Mouse (Mus musculus): ENCODE measurements around the gene Olfr1028.

The Olfr1028 gene

GRCm38 (mm10) chr2:85950137-85950536, at the start of gene Olfr1028:
Gene Olfr1028, plus strand, starts transcription at chr2:85950437.
- DNase-seq (ENCODE audit: low spot score) = no peak

- no peak for DNase-seq (ENCODE audit: low spot score)
Observed at GRCm38 (mm10) chr2:85904952-85905351, 45.3 kb upstream of the Olfr1028 start, which contains the start of gene Olfr1024. Gene Olfr1024, minus strand, starts transcription at chr2:85905052.

DNA sequence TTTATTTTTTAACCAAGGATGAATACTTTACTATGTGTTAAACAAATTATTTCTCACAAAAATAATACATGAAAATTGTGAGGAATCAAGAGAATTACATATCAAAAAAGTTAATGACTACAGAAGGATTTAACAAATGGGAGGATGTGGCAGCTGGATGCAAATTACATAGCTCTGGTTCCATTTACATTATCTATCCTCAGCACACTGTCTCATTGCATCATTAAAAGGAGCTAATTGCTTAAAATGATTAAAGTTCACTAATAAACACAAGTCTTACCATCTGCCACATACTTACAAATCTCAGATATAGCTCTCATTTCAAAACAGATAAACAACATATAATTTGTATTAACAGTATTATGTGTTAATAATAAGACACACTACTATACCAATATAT, 37.0 kb upstream of the Olfr1028 start:
- no peak for DNase-seq (ENCODE audit: low spot score)

DNA sequence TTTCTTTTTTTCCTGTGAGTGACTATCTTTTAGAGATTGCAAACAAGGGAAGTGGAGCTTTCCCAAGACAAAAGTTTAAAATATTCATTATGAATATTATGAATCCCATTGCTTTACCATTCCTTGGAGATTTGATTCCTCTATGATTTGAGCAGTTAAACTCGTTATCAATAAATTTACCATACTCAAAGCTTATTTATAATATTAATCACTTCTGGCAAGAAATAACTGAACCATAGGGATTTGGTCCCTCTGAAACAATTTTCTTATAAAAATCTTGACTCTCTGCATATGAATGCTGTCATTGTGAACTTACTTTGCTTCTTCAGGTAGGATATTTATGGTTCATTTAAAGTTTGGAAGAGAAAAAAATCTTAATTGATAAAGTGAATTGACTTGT, 35.3 kb upstream of the Olfr1028 start, which contains the start of gene Olfr1025-ps1:
TSS of gene Olfr1025-ps1 (plus strand) at position 301 of the 400 bp plus-strand sequence.
- no peak for DNase-seq (ENCODE audit: low spot score)

GRCm38 (mm10) chr2:85921258-85921657, 29.0 kb upstream of the Olfr1028 start, which contains the start of gene Olfr1026:
Gene Olfr1026, plus strand, starts transcription at chr2:85921558.
- no peak for DNase-seq (ENCODE audit: low spot score)

DNA sequence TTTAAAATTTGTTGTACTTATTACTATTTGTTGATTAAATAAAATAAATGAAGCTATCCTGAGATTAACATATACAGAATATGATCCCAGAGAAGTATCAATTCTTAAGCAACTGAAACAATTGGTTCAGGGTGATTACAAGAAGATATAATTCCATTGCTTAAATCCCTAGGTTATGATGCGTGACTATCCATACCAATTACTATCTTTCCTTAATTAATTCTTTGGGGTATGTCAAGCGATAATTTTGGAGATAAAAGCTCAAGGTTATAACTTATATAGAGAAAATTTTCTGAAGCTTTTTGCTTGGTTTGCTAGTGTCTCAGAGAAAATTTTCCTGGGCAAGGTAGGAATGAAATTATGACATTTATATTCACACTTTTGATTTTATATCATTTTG, 23.4 kb downstream of the Olfr1028 start, which contains the start of gene Olfr1029:
TSS of gene Olfr1029 (plus strand) at position 301 of the 400 bp plus-strand sequence.
- DNase-seq (ENCODE audit: low spot score) = no peak

- DNase-seq (ENCODE audit: low spot score) = no peak
Observed at GRCm38 (mm10) chr2:85978976-85979375, 28.7 kb downstream of the Olfr1028 start, which contains the start of gene Olfr1030. Gene Olfr1030, plus strand, starts transcription at chr2:85979276.

DNA sequence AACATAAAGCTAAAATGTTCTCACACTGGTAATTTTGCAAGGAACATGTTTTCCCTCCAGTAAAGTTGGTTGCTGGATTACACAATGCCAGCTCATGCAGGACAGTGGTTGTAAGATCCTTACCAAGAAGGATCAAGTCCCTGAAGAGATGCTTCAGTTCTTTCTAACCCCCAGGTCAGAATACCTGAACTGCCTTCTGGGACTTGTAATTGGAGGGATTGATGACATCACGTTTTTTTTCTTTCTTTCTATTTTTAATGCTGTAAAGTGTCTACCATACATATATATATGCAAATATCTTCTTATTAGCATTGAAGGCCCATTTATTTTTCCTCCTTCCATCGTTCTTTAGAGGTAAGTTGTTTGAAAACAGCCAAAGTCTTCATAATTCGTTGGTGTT, 39.8 kb downstream of the Olfr1028 start, which contains the start of gene Olfr1031:
TSS of gene Olfr1031 (plus strand) at position 301 of the 400 bp plus-strand sequence.
- DNase-seq (ENCODE audit: low spot score) = no peak

Data from ovary, adult 18-20 months (tissue).